ENCODE assay signal across 9 mouse cellular contexts in the genomic region with DNA sequence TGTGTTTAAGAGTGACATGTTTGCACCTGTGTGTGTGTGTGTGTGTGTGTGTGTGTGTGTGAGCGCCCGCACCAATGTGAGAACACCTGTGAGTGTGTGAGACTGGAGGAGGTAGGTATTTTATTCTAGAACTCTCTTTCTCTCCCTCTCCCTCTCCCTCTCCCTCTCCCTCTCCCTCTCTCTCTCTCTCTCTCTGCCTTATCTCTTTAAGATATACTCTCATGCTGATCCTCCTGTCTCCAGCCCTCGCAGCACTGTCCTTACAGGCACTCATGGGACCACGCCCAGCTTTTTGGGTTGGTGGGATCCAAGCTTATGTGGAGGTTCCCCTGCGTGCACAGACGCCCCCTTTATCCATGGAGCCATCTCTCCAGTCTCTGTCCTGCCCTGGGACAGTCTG. TPM values are rescaled to one million over a fixed set of nuclear protein-coding genes. Genes with fewer than 3 reads are reported as not detected.
DNase-seq lines count a peak whose midpoint lies in the region; ATAC-seq lines count a peak whose summit lies in the region.
"Had no signal": no experiment of that assay in that cellular context is flagged by ENCODE, and none has a peak within 500 bp of the region (broad histone marks: within the 10 kb centered on the region; RNA-seq: fewer than 3 reads in every experiment).

No protein-coding gene starts in this region.

- no peak for DNase-seq in heart, adult 9 months (ENCODE audit: low spot score in 2 of 2)
- DNase-seq in midbrain, embryonic 11.5 days (ENCODE audit: low spot score, missing footprints), result no peak
- no peak for DNase-seq in limb, embryonic 10.5 days (ENCODE audit: low spot score)
- no peak for DNase-seq in adrenal gland, postnatal 10 days
- DNase-seq in urinary bladder, postnatal 25 days (ENCODE audit: low spot score), result no peak
- DNase-seq: cerebellum, adult 18-20 months had no signal

- peaks cover 39% of the 10 kb centered on the region for H3K4me1 ChIP-seq in heart, embryonic 12.5 days (replicated peaks)
- H3K4me1 ChIP-seq in midbrain, embryonic 13.5 days (replicated peaks), result peaks cover 19% of the 10 kb centered on the region
- H3K4me1 ChIP-seq in midbrain, embryonic 11.5 days (ENCODE audit: control insufficient read depth, insufficient read depth, low read length), result peaks cover 16% of the 10 kb centered on the region
- H3K4me1 ChIP-seq in limb, embryonic 10.5 days, result peaks cover 51% of the 10 kb centered on the region
- peaks cover 15% of the 10 kb centered on the region; the same call in 1 of the 2 replicates for H3K4me1 ChIP-seq in stomach, embryonic 14.5 days (ENCODE audit: control insufficient read depth, insufficient read depth, low read length)

- no peak overlapping the region for H3K27ac ChIP-seq in heart, embryonic 12.5 days (ENCODE audit: poor library complexity, severe bottlenecking)
- no peak overlapping the region for H3K27ac ChIP-seq in midbrain, embryonic 13.5 days
- H3K27ac ChIP-seq in midbrain, embryonic 11.5 days (ENCODE audit: low read depth, low read length), result no peak overlapping the region
- no peak overlapping the region for H3K27ac ChIP-seq in limb, embryonic 10.5 days
- H3K27ac ChIP-seq in stomach, embryonic 14.5 days (ENCODE audit: low read length), result peak overlapping the region; percentile 84; the same call in 1 of the 2 replicates

- H3K4me3 ChIP-seq in heart, embryonic 12.5 days, result peak overlapping the region; percentile 47
- no peak overlapping the region for H3K4me3 ChIP-seq in midbrain, embryonic 13.5 days (replicated peaks)
- H3K4me3 ChIP-seq in midbrain, embryonic 11.5 days (ENCODE audit: low read depth, low read length), result no peak overlapping the region
- peak overlapping the region; percentile 41; the same call in 1 of the 2 replicates for H3K4me3 ChIP-seq in limb, embryonic 10.5 days
- peak overlapping the region; percentile 15; the same call in 1 of the 2 replicates for H3K4me3 ChIP-seq in stomach, embryonic 14.5 days (ENCODE audit: low read depth, low read length)

- H3K4me2 ChIP-seq in heart, embryonic 12.5 days, result peak overlapping the region; percentile 75
- H3K4me2 ChIP-seq in midbrain, embryonic 13.5 days (replicated peaks), result peak overlapping the region; percentile 47; the same call in 1 of the 2 replicates
- no peak overlapping the region for H3K4me2 ChIP-seq in midbrain, embryonic 11.5 days
- H3K4me2 ChIP-seq in stomach, embryonic 14.5 days (replicated peaks; ENCODE audit: low read depth, low read length), result peak overlapping the region; percentile 39

- H3K36me3 ChIP-seq in heart, embryonic 12.5 days, result no peaks in the 10 kb centered on the region
- H3K36me3 ChIP-seq in midbrain, embryonic 13.5 days, result no peaks in the 10 kb centered on the region
- H3K36me3 ChIP-seq in midbrain, embryonic 11.5 days (ENCODE audit: control insufficient read depth, insufficient read depth, low read length), result no peaks in the 10 kb centered on the region
- H3K36me3 ChIP-seq in limb, embryonic 10.5 days, result peaks cover 6% of the 10 kb centered on the region
- no peaks in the 10 kb centered on the region for H3K36me3 ChIP-seq in stomach, embryonic 14.5 days (ENCODE audit: control insufficient read depth, insufficient read depth, low read length)

- H3K9me3 ChIP-seq in heart, embryonic 12.5 days (replicated peaks), result no peaks in the 10 kb centered on the region
- H3K9me3 ChIP-seq in midbrain, embryonic 13.5 days, result no peaks in the 10 kb centered on the region
- H3K9me3 ChIP-seq in midbrain, embryonic 11.5 days (ENCODE audit: control insufficient read depth, low read length), result no peaks in the 10 kb centered on the region
- H3K9me3 ChIP-seq in limb, embryonic 10.5 days (replicated peaks), result no peaks in the 10 kb centered on the region
- H3K9me3 ChIP-seq in stomach, embryonic 14.5 days (ENCODE audit: control insufficient read depth, low read depth, low read length), result no peaks in the 10 kb centered on the region

- H3K27me3 ChIP-seq in heart, embryonic 12.5 days (replicated peaks), result peaks cover 16% of the 10 kb centered on the region; the same call in 1 of the 2 replicates
- H3K27me3 ChIP-seq in midbrain, embryonic 13.5 days, result peaks cover 52% of the 10 kb centered on the region
- H3K27me3 ChIP-seq in midbrain, embryonic 11.5 days (ENCODE audit: control insufficient read depth, insufficient read depth, low read length), result peaks cover 28% of the 10 kb centered on the region
- H3K27me3 ChIP-seq in limb, embryonic 10.5 days (ENCODE audit: low read depth, poor library complexity, severe bottlenecking), result peaks cover 5% of the 10 kb centered on the region; the same call in 1 of the 2 replicates
- no peaks in the 10 kb centered on the region for H3K27me3 ChIP-seq in stomach, embryonic 14.5 days (ENCODE audit: control insufficient read depth, insufficient read depth, low read length)

- 40% methylated on average over 6 of the region's 6 CpGs for WGBS in heart, embryonic 12.5 days
- WGBS in midbrain, embryonic 13.5 days, result 57% methylated on average over 6 of the region's 6 CpGs
- 71% methylated on average over 6 of the region's 6 CpGs for WGBS in midbrain, embryonic 11.5 days
- 62% methylated on average over 6 of the region's 6 CpGs for WGBS in limb, embryonic 10.5 days
- WGBS in stomach, embryonic 14.5 days, result 53% methylated on average over 6 of the region's 6 CpGs

- no peak for ATAC-seq in heart, embryonic 12.5 days (ENCODE audit: insufficient number of reproducible peaks, low FRiP score)
- no peak for ATAC-seq in midbrain, embryonic 13.5 days
- no peak for ATAC-seq in midbrain, embryonic 11.5 days (ENCODE audit: low FRiP score)
- no peak for ATAC-seq in stomach, embryonic 14.5 days (ENCODE audit: insufficient number of reproducible peaks, insufficient read depth, low FRiP score, low read depth)

- H3K9ac ChIP-seq in heart, embryonic 12.5 days, result peak overlapping the region; percentile 62; the same call in 1 of the 2 replicates
- no peak overlapping the region for H3K9ac ChIP-seq in midbrain, embryonic 13.5 days (replicated peaks)
- H3K9ac ChIP-seq in midbrain, embryonic 11.5 days (ENCODE audit: low read length), result no peak overlapping the region
- H3K9ac ChIP-seq in stomach, embryonic 14.5 days (replicated peaks; ENCODE audit: low read depth, low read length), result 0 out of 2 replicates have a peak overlapping the region, but pooled peaks have one; percentile 1

RNA-seq across cellular contexts. Expression of gene Spry1, which starts 15.0 kb away (rescaled TPM):
- 5.1 and 5.4 TPM in 2 replicates for polyA plus RNA-seq in heart, embryonic 12.5 days (2016; fragmentation: Nextera tagmentation; extraction: Ambion mirVana)
- 5.8 and 7.3 TPM in 2 replicates for polyA plus RNA-seq in midbrain, embryonic 13.5 days (2015; fragmentation: Nextera tagmentation; extraction: Ambion mirVana)
- 10.0 and 10.3 TPM in 2 replicates for polyA plus RNA-seq in midbrain, embryonic 11.5 days (2014; fragmentation: Nextera tagmentation; extraction: Ambion mirVana)
- 28.0 and 32.6 TPM in 2 replicates for polyA plus RNA-seq in limb, embryonic 10.5 days (2016; fragmentation: Nextera tagmentation; extraction: Ambion mirVana)
- polyA plus RNA-seq in stomach, embryonic 14.5 days (2014; fragmentation: Nextera tagmentation; extraction: Ambion mirVana), result 18.2 and 19.1 TPM in 2 replicates
- 10 to 100 TPM; 25.1 to 30.2 TPM for total RNA-seq in adrenal gland, postnatal 10 days (2021)

Comparison
In these comparisons a context has a peak if more than half of its experiments do, and no peak if none do; other contexts are left out.
1. H3K4me3 ChIP-seq: peak in heart, embryonic 12.5 days (single experiment), limb, embryonic 10.5 days (single experiment) and stomach, embryonic 14.5 days (single experiment); none in midbrain, embryonic 13.5 days (single experiment) and midbrain, embryonic 11.5 days (single experiment).
2. H3K9ac ChIP-seq: peak in heart, embryonic 12.5 days (single experiment) and stomach, embryonic 14.5 days (single experiment); none in midbrain, embryonic 13.5 days (single experiment) and midbrain, embryonic 11.5 days (single experiment).